Comparison of ENCODE assay signal across 7 mouse cellular contexts in the genomic region with DNA sequence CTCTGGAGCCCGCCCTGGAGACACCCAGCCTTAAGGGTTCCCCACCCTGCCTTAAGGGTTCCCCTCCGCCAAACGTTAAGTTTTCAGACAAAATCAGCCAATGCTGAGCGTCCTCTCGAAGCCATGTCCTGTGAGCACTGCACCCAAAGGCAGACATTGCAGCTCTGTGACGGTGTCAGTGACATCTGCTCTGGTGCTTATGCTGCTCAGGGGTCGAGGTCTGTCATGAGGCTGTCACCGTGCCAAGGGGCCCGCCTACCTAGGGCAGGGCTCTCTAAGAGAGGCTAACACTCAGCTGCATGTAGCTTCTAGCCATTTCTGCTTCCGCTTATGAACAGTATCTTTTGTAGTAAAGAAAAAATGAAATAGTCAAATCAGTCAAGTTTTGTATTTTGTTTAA.
DNase-seq lines count a peak whose midpoint lies in the region; ATAC-seq and TF ChIP-seq lines count a peak whose summit lies in the region.
"Not testable (repeated sequence)": the region's sequence is repeated elsewhere in the genome, so short reads cannot be mapped to it uniquely, and the experiment has no call there.

No protein-coding gene starts in this region.

- peak; percentile 42 for DNase-seq in T-cell, adult 2 months (ENCODE audit: low spot score)
- DNase-seq in heart, adult 11 months: peak; percentile 79
- not testable (repeated sequence) for DNase-seq in lung, postnatal 0 days (ENCODE audit: low spot score)
- peak; percentile 42 for DNase-seq in thymus, postnatal 14 days
- DNase-seq in thymus, postnatal 4 days: peak; percentile 31

- not testable (repeated sequence) for H3K27me3 ChIP-seq in hindbrain, embryonic 16.5 days (replicated peaks; ENCODE audit: control insufficient read depth, insufficient read depth, low read length); lung, postnatal 0 days (replicated peaks; ENCODE audit: insufficient read depth, low read length)

- not testable (repeated sequence) for TF ChIP-seq EP300 in lung, postnatal 0 days (IDR thresholded peaks at IDR 0.05)

- not testable (repeated sequence) for H3K9me3 ChIP-seq in hindbrain, embryonic 16.5 days (ENCODE audit: control insufficient read depth, low read length); lung, postnatal 0 days (ENCODE audit: low read length)

- not testable (repeated sequence) for H3K27ac ChIP-seq in hindbrain, embryonic 16.5 days (ENCODE audit: low read depth, low read length); lung, postnatal 0 days (ENCODE audit: low read length)

- not testable (repeated sequence) for H3K4me2 ChIP-seq in hindbrain, embryonic 16.5 days (ENCODE audit: low read length); lung, postnatal 0 days (replicated peaks; ENCODE audit: low read depth, low read length)

- H3K4me1 ChIP-seq in hindbrain, embryonic 16.5 days (ENCODE audit: control insufficient read depth, insufficient read depth, low read depth, low read length); lung, postnatal 0 days (ENCODE audit: insufficient read depth, low read depth, low read length): not testable (repeated sequence)

- WGBS in hindbrain, embryonic 16.5 days: 79% methylated on average over 3 of the region's 10 CpGs
- WGBS in lung, postnatal 0 days: 53% methylated on average over 2 of the region's 10 CpGs

- not testable (repeated sequence) for H3K4me3 ChIP-seq in hindbrain, embryonic 16.5 days (ENCODE audit: low read length); lung, postnatal 0 days (ENCODE audit: low read depth, low read length)

- not testable (repeated sequence) for TF ChIP-seq CTCF in lung, postnatal 0 days (IDR thresholded peaks at IDR 0.05)

- H3K36me3 ChIP-seq in hindbrain, embryonic 16.5 days (ENCODE audit: control insufficient read depth, insufficient read depth, low read length); lung, postnatal 0 days (ENCODE audit: insufficient read depth, low read length): not testable (repeated sequence)

- ATAC-seq in hindbrain, embryonic 16.5 days: peak; percentile 36; the same call in 1 of the 2 replicates
- 0 out of 2 replicates have a peak, but pooled peaks have one; percentile 32 for ATAC-seq in lung, postnatal 0 days
- peak; percentile 46 for ATAC-seq in megakaryocyte-erythroid progenitor cell, adult 5-6 weeks (replicated peaks; ENCODE audit: low FRiP score, low TSS enrichment, poor library complexity, severe bottlenecking)

- H3K9ac ChIP-seq in hindbrain, embryonic 16.5 days (ENCODE audit: low read depth, low read length); lung, postnatal 0 days (replicated peaks; ENCODE audit: low read depth): not testable (repeated sequence)
